Mouse (Mus musculus) kidney, adult 18-20 months (tissue): ENCODE results near the gene Pex11g.

Source experiments
- DNase-seq: peaks from one replicate; pipeline ENCODE4 v3.0.0; 2021

The Pex11g gene

DNA sequence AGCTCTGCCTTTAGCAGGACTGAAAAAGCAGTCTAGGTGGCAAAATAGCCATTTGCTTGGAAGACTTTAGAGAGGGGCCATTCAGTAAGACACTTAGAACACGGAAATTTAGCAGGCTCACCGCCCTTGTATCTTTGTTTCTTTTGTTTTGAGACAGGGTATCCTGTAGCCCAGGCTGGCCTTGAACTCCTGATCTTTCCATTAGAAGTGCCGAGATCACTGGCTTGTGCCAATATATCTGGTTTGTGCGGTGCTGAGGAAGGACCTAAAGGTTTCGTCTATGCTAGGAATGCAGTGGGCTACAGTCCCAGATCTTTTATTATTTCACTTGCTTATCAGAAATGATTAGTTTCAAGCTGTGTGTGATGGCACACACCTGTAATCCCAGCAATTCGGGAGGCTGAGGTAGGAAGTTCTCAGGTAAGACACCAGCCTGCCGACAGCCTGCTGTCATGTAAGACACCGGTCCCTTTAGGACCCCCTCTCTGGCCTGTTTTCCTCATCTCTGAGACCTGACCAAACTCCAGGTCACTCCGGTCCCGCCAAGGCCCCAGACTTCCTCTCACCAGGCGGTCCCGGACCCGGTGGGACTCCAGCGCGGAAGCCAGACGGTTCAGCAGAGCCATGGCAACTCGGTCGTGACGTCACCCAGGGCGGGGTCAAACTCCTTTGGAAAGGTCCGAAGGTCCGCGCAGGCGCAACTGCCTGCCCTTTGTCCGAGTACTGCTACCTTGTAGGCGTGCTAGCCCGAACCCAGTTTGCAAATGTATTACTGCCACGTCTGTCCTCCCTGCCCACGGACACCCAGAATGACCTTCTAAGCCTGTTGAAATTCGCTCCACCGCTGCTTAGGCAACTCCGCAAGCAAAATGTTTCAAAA is at the start of gene Pex11g:
Gene Pex11g, minus strand, starts transcription at position 675 of the 880 bp plus-strand sequence.
- DNase-seq: peak; percentile 100

DNA sequence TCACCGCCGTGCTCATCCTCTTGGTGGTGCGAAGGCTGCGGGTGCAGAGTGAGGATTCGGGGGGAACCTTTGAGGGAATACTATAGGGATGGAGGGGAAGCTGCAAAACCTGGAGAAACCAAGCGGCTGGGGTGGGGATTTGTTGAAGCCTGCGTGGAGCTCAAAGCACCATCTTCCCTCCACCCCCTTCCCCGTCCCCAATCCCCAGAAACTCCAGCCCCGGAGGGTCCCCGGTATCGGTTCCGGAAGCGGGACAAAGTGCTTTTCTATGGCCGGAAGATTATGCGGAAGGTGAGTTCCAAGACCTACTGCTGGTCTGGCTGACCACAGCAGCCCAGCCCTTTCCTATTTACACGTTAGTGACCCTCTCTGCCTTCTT is 49.6 kb upstream of the Pex11g start:
- peak; percentile 16 for DNase-seq

DNA sequence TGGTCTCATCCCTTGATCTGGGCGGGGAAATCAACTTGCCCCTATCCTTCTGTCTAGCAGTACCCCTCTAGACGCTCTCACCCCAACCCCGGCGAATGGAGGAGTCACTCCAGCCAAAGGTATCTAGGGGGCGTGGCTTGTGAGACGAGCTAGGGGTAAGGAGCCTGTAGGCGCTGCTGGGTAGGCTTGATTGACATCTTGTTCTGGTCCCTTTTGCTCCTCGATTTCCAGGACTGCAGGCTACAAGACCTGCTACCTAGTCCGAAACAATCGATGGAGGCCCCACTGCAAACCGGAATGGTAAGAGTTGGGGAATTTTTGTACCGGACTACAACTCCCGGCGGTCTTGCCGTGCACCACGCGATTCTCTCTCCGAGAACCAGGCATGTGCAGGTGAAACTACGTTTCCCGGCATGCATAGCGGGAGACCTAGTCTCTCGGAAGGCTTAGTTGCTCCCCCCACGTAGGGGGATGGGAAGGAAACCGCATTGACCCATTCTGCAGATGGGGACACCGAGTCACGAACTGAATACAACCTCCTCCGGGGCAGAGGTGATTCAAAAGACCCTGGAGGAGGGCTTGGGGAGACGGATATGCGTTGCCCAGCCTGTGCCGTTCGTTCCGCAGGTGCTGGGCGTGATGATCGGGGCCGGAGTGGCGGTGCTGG is 49.1 kb upstream of the Pex11g start:
- peak; percentile 96 for DNase-seq

DNA sequence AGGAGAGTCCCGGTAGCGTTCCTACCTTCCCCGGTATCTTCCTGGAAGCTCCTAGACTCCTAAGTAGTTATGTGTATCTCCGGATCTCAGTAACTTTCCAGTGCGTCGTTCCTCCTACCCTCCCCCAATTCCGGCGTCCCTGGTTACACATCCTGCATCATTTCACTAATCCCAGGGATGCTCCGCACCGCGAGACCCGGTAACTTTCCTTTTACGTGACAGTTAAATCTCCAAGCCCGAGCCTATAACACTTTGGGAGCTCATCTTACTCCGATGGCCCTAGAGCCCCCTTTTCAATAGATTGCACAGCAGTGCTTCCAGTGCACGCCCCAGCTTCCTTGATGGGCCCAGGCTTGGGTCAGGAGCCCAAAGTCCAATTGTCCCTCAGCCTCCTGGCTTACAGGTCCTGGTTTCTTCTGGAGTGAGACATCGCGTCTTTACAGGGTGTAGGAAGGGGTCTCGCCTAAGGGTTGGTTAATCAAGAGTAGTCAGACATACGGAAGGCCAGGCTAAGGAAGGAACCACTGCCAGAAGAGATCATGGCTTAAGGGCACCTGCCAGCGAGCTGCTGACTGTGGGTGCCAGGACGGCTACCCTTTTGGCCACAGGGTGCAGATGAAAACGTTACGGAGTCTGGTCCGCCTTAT is 48.4 kb upstream of the Pex11g start:
- DNase-seq: no peak

DNA sequence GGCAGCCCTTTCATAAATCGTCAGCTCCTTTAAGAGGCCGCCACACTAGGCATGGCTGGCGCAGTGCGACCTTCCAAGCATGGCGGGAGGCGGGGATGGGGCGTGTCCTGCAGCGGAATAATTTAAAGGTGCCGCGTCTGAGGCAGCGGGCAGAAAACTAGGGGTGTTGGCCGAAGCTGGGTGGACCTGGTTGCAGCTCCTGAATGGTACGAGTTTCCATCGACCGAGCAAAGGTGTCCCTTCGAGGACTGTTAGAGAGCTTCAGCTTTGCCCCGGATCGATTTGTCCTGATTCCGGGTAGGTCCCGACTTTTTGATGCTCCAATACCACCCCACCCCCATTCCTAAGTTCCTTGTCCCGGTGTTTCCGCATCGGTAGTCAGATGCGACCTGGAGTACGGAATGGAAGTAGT is 47.8 kb upstream of the Pex11g start, which contains the start of gene Pnpla6:
Gene Pnpla6, plus strand, starts transcription at position 125 of the 412 bp plus-strand sequence.
- peak; percentile 94 for DNase-seq

DNA sequence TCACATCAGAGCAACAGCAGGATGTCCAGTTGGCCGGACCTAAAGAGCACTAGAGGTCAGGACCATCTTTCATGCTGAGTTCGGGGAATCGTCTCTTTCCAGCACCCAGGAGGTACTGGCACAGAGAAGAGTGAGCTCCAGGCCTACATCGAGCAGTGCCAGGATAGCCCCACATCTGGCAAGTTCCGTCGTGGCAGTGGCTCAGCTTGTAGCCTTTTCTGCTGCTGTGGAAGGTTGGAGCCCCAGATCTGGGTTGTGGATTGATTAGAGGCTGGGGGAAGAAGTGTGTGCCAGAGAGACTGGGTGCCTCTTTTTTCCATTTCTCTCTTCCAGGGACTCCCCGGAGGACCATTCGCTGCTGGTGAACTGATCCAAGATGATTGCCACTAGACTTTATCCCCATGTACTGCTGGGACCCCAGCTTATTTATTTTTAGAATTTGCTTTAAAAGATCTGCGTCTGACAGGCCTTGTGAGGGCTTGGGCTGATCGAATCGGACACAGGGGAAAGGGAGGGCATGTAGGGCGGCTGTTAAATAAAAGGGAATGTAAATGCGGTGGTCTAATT is 47.3 kb upstream of the Pex11g start:
- DNase-seq: peak; percentile 16

DNA sequence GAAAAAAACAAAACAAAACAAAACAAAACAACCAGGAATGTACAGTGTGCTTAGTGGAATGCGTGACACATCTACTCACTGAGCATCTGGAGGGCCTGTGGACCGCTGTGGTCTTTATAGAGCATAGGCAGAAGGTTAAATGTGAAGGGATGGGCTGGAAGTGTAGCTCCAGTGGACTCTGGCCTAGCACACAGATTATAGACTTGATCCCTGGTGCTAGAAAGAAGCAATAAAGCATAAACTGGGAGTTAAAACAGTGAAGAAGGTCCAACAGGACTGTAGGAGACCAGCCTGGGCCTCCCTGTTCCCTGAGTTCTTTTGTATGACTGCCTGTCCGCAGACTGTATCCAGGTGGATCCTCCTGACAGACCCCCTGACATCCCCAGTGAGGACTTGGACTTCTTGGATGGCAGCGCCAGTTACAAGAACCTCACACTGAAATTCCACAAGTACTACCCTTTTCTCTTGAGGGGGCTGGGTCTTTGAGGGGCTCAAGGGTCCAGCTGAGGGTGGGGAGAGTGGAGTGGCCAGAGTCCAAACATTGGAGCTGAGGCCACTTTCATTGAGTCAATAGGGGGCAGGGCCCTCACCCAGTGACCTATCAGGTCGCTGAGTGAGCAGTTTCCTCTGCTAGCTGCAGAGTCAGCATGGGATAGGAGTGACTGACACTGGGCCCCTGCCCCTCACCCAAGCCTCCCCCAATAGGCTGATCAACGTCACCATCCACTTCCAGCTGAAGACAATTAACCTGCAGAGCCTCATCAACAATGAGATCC is 40.7 kb upstream of the Pex11g start:
- DNase-seq: peak; percentile 13

DNA sequence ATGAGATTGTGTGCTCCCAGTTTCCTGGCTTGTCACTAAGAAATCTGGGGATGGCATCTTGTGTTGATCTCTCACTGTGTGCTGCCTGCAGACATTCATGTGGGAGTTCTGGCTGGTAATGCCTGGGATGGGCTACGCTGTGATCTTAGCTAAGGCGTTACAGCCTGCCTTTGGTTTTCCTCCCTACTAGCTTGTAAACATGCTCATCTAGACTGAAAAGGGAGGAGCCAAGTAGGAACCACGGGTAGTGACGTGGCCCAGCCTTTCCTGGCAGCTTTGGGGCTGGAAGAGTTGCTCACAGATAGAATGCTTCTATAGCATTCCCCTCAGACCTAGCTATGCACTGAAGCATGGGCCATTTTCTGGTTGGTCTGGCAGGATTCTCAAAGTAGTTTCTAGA is 34.7 kb upstream of the Pex11g start:
- no peak for DNase-seq

DNA sequence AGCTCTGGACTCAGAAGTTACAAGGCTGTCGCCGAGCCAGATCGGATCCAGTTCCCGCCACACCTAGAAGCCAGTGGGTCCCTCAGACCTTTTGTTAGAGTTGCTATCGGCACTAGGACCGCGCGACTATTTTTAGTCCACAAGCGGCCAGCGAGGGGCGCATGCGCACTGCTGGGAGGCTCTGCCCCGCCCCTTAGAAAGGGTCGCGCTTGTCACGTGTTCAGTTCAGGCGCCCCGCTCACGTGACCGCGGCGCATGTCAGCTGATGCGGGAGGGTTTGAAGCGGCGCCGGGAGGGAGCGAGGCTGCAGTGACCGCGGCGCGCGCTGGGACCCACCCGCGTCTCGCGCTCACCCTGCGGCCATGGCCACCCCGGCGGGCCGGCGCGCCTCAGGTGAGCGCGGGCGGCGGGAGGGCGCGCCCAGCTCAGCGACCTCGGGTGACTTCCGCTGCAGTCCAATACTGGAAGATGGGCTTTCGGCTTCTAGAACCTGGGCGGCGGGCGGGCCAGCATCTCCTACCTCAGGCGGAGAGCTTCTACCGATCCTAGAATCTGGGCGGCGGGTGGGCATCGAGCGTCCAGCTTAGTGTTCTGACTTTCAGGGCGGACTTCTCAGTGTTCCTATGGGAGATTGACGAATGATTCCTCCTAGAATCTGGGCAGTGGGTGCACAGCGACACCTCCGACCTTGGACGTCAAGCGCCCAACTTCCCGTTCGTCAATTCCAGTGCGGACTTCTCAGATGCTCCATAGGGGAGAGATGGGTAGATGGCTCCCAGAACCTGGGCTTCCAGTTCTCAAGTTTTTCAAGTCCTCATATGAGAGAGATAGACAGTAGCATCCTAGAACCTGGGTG is 33.0 kb upstream of the Pex11g start, which contains the start of gene Mcoln1:
Gene Mcoln1, plus strand, starts transcription at position 223 of the 856 bp plus-strand sequence.
- peak; percentile 99 for DNase-seq

DNA sequence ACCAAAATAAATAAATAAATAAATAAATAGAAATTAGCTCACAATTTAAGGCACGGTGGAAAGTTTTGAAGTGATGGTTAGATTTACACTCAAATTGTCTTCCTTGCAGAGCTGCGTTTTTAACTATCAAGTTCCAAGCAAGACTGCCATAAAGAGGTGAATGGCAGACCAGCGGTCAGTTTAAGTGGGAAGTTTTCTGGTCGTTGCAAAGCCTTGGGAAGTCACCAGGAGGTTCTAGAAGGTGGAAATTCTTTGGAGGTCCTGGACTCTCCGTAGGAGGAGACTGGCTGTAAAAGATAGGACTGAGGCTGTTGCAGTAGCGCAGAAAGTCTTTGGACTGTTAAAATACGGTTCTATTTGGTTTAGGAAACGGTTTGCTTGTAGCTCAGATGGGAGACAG is 32.3 kb upstream of the Pex11g start:
- DNase-seq: no peak

DNA sequence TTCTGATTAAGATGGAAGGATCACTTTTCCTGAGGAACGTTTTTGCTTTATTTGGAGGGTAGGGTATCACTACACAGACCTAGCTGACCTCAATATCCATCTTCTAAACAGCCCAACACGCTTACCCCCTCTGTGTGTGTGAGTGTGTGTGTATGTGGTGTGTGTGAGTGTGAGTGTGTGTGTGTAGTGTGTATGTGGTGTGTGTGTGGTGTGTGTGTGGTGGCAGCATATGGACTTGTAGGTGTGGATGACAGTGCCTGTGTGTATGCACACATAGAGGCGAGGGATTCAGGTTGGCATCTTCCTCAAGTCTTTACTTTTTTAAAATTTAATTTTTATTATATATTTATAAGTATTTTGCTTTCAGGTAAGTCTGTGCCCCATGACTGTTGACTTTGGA is 31.1 kb upstream of the Pex11g start:
- DNase-seq: no peak

DNA sequence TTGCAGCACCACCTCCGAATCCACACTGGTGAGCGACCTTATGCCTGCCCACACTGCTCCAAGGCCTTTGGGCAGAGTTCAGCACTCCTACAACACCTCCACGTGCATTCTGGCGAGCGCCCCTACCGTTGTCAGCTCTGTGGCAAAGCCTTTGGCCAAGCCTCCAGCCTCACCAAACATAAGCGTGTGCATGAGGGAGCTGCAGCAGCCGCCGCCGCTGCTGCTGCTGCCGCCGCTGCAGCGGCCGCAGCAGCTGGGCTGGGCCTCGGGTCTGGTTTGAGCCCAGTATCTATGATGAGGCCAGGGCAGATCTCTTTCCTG is 28.9 kb upstream of the Pex11g start:
- no peak for DNase-seq

DNA sequence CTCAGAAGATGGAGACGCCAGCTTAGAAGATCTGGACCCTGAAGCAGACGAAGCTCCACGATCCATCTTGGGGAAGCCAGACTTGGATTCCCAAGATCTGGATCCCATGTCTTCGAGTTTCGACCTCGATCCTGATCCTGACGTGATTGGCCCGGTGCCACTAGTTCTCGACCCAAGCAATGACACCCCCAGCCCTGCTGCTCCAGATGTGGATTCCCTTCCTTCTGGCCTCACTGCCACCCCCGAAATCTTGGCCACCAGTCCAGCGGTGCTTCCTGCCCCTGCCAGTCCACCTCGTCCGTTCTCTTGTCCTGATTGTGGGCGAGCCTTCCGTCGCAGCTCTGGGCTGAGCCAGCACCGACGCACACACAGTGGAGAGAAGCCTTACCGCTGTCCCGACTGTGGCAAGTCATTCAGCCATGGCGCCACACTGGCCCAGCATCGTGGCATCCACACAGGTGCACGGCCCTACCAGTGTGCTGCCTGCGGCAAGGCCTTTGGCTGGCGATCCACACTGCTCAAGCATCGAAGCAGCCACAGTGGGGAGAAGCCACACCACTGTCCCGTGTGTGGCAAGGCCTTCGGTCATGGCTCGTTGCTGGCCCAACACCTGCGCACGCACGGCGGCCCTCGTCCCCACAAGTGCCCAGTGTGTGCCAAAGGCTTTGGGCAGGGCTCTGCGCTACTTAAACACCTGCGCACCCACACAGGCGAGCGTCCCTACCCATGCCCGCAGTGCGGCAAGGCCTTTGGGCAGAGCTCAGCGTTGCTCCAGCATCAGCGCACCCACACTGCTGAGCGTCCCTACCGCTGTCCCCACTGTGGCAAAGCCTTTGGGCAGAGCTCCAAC is 28.3 kb upstream of the Pex11g start:
- DNase-seq: no peak

DNA sequence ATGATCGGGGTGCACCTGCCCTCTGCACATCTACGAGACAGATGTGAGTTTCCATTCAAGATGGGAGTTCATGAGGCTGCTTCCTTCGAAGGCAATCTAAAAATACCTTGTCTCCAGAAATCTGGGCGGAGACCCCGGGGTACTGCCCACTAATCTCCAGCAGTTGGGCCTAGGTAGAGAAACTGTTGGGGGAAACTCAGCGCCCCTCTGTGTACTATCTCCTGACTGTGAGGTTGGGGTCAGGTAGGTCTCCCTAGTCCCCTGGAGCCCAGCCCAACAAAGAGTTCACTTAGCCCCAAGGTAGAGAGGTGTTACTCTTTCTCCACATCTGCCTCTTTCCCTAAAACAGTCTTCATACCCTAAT is 26.3 kb upstream of the Pex11g start:
- DNase-seq: no peak

DNA sequence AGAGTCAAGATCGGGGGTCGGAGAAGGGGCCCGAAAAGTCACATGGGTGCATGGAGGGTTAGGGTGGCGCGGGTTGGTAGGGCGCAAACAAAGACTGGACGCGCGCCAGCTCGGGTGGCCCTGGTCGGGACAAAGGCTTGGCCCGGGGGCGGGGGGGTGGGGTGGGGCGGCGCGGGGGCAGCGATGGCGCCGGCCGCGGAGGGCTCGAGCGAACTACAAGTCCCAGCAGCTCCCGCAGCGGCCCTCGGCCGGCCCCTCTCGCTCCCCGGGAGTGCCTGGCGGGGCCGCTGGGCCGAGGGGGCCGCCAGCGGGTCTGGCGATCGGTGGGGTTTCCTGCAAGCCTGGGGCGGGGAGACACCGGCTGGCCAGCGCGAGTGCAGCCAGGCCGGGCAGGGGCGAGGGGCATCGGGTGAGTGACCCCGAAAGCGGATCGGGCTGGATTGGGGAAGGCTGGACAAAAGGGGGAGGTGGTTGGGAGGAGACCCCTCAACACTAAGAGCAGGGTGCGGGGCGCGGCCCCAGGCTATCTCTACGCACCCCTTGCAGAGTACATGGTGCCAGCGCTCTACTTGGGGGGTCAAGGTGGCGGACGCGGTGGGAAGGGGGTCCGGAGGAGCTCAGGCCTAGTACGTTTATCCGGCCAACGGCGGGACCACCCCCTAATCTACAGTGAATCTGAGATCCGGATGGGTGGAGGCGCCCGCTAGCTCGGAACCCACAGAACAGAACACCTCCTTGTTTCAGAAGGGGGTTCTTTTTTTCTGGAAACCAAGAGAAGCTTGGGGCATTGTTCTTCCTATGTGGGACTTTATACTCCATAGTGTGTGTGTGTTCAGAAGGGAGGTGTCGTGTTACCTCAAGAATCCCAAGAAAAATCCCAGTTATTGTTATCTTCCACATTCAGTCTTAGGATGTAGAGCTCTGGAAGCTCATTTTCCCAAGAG is 25.7 kb upstream of the Pex11g start, which contains the start of gene Zfp358:
Gene Zfp358, plus strand, starts transcription at position 238 of the 944 bp plus-strand sequence.
- peak; percentile 71 for DNase-seq

DNA sequence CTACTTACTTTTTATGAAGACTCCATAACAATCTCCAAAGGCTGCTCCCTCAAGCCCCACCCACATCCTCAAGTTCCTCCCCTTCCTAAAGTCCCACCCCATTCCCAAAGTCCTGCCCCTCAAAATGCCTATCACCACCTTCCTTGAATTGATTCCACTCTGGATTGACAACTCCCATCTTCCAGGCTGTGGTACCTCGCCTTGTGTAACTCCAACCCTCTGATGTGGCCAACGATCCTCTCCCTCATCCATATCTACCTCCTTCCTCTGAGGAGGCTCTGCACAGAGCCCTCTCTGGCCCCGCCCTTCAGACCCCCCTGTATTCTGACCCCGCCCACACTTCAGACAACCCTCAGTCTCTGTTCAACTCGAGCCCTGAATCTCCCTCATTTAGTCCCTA is 17.7 kb upstream of the Pex11g start:
- DNase-seq: no peak

DNA sequence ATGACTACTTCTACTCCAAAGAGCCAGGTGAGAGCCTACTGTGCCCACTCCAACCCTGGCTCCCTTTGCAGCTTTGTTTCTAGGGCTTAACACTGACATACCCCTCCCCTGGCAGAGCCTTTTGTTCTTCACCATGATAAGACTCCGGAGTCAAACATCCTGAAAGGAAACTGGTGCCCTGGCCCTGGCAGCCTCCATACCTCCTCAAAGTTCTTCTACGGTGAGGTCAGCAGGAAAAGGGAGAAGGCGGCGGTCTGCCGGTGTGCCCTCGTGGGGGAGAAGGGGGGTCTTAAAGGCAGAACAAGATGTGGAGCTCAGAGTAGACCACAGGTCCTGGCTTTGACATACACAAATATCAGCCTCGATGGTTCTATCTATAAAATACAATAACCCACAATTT is 16.1 kb upstream of the Pex11g start:
- DNase-seq: no peak

DNA sequence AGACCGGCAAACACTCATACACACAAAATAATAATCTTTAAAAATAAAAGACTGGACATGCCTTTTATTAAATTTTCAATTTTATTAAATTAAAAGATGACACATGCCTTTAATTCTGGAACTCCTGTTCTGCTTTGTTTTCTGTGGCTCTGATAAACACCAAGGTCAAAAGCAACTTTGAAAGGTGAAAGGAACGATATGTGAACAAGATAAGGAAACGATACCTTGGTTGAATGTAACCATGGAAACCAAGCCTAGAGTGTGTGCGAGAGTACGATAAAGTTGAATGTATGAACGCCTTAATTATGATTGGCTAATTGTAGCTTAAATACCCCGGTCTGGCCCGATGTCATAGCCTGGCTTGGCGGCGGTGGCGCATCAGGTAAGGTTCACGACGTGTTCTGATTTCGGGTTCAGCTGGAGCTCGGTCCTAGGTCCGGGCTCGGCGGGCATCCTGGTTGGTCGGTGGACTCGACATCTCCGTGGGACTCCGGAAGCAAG is 14.8 kb upstream of the Pex11g start:
- DNase-seq: no peak

DNA sequence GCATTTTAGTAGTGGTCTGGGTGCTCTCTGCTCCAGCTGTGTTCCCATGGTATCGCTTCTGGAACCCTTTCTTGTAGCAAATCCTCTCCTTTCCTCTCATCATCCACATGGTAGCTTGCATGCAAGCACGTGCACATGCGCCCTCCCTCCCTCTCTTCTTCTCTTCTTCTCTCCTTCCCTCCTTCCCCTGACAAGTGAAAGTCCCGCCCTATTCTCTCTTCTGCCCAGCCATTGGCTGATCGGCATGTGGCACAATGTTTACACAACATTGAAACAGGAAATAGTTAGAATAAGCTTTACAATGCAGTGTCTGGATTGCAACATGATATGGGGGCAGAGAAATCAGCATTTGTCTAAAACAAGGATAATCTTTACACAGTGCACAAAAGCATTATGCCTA is 14.1 kb upstream of the Pex11g start:
- no peak for DNase-seq
